Mouse (Mus musculus): ENCODE results near the gene Jarid2. TPM values are rescaled to one million over a fixed set of nuclear protein-coding genes. Genes with fewer than 3 reads are reported as not detected.
A peak's percentile ranks its signal among the peaks of the same experiment; 100 is the strongest.

Jarid2 gene
- polyA plus RNA-seq, 1 experiment from 2014 or later, result 12.0 TPM

DNA sequence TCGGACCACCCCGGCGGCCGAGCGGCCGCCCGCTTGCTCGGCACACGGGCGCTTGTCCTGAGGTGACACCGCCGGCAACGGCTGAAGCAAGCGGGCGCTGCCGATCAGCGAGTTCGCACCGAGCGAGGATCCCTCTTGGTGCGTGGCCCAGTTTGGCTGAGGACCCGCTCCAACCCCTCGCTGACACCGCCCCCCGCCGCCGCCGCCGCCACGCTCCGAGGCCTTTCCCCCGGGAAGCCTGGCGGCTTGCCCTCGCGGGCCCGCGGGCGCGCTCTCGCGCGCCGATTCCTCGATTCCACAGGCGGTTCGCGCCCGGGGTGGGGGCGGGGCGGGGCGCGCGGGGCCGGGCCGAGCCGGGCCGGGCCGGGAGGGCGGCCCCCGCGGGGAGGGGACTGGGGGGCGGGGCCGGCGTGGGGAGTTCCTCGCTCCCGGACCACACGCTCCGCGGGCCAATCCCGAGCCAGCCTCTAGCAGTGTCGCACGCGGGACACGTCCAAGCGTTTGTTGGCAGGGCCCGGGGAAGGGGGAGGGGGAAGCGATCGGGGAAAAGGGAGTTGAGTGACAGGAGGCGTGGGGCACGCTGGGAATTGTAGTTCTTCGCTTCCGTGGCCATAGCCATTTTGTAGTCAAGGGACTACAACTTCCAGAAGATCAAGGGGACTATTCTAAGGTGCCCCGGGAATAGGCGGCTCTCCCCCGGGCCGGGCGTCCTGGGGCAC is 1.0 kb downstream of the Jarid2 start:
- H3K27me3 ChIP-seq, result no peaks in the 10 kb centered on the region
- TF ChIP-seq CTCF (IDR thresholded peaks at IDR 0.05), result no peak
- ChIA-PET POLR2A (interaction anchor here (0.6 kb wide), 1 partner anchor 137 kb away, joined by 5 read pairs; no protein-coding TSS in a partner anchor), CTCF (no interaction called here)
- ATAC-seq, result peak; percentile 86
- DNase-seq (ENCODE audit: low read depth, low spot score), result peak; percentile 91
- in situ Hi-C loops (cut with MboI; ENCODE audit: low pct_unique_long_range_greater_than_20kb), result loop anchor here (5.0 to 10.0 kb wide), 3 partner anchors 244 to 883 kb away; no protein-coding TSS in a partner anchor

DNA sequence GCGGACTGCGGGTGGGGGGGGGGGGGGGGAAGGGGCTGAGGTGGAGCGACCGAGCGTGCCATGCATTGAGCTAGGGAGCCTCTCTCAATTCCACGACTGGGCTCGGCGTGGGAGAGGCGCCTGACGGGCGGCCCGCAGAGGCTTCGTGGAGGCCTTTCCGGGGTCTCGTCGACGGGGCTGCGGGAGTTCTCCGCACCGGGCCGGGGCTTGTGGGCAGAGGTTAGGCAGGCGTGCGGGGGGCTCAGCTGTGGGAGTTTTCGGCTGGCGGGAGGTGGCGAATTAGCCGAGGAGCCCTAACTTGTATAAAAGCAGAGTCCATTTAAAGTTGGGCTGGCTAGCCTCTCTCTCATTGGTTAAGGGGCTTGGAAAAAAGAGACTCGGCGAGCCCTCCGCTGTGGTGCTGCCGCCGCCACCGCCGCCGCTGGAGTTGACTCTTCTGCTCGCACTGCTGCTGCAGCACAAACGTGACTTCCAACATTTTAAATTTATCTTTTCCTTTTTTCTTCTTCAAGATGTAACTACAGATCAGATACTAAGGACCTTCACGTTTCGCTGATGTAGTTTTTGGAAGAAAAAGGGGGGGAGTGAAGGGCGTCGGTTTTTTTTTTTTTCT is 1.8 kb downstream of the Jarid2 start:
- ChIA-PET POLR2A (interaction anchor here (0.6 to 1.6 kb wide), 3 partner anchors 9 to 322 kb away, joined by 3 to 5 read pairs (median 5); no protein-coding TSS in a partner anchor), CTCF (no interaction called here)
- in situ Hi-C loops (cut with MboI; ENCODE audit: low pct_unique_long_range_greater_than_20kb), result loop anchor here (5.0 to 10.0 kb wide), 3 partner anchors 244 to 884 kb away; no protein-coding TSS in a partner anchor
- DNase-seq (ENCODE audit: low read depth, low spot score) (peak; percentile 73), ATAC-seq (peak; percentile 26)
- no peaks in the 10 kb centered on the region for H3K27me3 ChIP-seq
- no peak for TF ChIP-seq CTCF (IDR thresholded peaks at IDR 0.05)

DNA sequence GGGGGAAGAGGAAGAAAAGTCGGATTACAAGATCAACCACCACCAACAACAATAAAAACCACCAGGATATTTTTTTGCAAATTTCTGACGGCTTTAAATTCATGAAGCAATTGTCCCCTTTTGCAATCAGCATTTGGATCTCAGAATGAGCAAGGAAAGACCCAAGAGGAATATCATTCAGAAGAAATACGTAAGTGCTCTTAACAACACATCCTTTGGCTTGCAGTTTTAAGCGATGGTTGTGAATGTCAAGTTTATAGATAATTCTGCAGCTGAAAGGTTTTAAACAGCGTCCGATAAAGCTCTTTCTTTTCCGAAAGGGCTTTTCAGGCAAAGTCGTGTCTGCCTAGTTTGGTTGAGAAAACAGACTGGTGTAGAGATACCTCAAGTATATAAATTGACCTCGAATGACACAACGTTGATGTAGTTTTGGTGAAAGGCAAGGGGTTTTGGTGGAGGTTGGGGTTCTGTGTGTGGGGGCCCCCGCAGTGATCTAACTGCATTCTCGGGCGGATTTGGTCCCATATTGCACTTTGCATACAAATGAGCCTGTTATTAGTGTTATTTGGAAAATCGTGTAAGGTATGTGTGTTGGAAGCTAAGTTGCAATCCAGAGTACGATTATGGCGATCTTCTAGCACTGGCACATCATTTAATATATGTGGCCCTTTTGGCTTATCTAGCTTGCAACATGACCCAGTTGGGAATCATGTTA is 2.6 kb downstream of the Jarid2 start:
- no peak for TF ChIP-seq CTCF (IDR thresholded peaks at IDR 0.05)
- H3K27me3 ChIP-seq, result no peaks in the 10 kb centered on the region
- in situ Hi-C loops (cut with MboI; ENCODE audit: low pct_unique_long_range_greater_than_20kb), result loop anchor here (5.0 to 10.0 kb wide), 3 partner anchors 243 to 885 kb away; no protein-coding TSS in a partner anchor
- ChIA-PET POLR2A (interaction anchor here (0.6 to 1.6 kb wide), 3 partner anchors 10 to 323 kb away, joined by 3 to 5 read pairs (median 3); no protein-coding TSS in a partner anchor), CTCF (interaction anchor here (0.8 to 1.5 kb wide), 5 partner anchors 10 to 860 kb away, joined by 3 to 5 read pairs (median 3); no protein-coding TSS in a partner anchor)
- DNase-seq (ENCODE audit: low read depth, low spot score), result no peak
- ATAC-seq, result no peak

DNA sequence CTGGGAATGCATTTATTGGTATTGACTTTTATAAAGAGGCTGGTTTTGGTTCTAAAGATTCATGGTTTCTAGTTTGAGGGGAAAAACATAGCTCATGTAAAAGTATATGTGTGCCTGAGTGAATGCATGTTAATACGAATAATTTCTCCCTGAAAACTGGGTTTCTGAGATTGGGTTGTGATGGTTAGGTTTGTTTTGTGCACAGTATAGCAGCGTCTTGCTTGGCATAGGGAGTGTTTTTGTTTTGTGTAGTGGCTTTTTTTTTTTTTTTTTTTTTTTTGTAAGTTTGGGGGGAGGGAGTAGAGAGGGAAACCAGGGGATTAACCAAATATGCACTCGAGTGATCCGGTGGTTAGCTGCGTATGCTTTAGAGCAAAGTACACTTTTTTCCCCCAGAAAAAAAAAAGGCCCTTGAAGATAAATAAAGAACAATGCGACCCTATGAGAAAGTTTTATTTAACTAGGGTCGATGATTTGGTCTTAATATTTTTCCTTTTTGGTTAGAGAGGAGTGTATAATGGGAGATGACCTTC is 3.2 kb downstream of the Jarid2 start:
- no peak for TF ChIP-seq CTCF (IDR thresholded peaks at IDR 0.05)
- in situ Hi-C loops (cut with MboI; ENCODE audit: low pct_unique_long_range_greater_than_20kb), result loop anchor here (5.0 to 10.0 kb wide), 3 partner anchors 242 to 885 kb away; no protein-coding TSS in a partner anchor
- CTCF ChIA-PET, result interaction anchor here (0.8 to 1.5 kb wide), 7 partner anchors 10 to 861 kb away, joined by 3 to 5 read pairs (median 3); no protein-coding TSS in a partner anchor
- POLR2A ChIA-PET, result interaction anchor here (0.7 to 1.6 kb wide), 3 partner anchors 98 to 710 kb away, joined by 3 to 5 read pairs (median 3); no protein-coding TSS in a partner anchor
- ATAC-seq, result no peak
- no peaks in the 10 kb centered on the region for H3K27me3 ChIP-seq
- DNase-seq (ENCODE audit: low read depth, low spot score), result no peak

DNA sequence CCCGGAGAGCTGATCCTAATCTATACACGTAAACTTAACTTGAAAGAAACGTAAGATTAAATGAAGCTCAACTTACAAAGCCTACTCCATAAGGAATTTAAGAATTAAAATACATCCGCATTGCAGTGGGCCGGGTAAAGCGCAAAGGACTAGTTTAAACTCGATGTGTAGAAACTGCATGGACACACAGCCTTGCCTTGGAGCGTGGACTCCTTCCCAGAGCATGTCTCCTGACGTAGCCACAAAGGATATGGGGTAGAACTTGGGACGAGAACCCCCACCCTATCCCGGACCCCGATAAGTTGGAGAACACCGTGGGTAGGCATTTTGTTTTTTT is 3.7 kb downstream of the Jarid2 start:
- no peaks in the 10 kb centered on the region for H3K27me3 ChIP-seq
- no peak for TF ChIP-seq CTCF (IDR thresholded peaks at IDR 0.05)
- ATAC-seq (no peak), DNase-seq (ENCODE audit: low read depth, low spot score) (no peak)
- ChIA-PET POLR2A (interaction anchor here (0.7 kb wide), 1 partner anchor 711 kb away, joined by 3 read pairs; no protein-coding TSS in a partner anchor), CTCF (interaction anchor here (0.8 to 1.5 kb wide), 5 partner anchors 9 to 647 kb away, joined by 3 to 5 read pairs (median 3); no protein-coding TSS in a partner anchor)
- in situ Hi-C loops (cut with MboI; ENCODE audit: low pct_unique_long_range_greater_than_20kb), result loop anchor here (5.0 to 10.0 kb wide), 3 partner anchors 242 to 886 kb away; no protein-coding TSS in a partner anchor

DNA sequence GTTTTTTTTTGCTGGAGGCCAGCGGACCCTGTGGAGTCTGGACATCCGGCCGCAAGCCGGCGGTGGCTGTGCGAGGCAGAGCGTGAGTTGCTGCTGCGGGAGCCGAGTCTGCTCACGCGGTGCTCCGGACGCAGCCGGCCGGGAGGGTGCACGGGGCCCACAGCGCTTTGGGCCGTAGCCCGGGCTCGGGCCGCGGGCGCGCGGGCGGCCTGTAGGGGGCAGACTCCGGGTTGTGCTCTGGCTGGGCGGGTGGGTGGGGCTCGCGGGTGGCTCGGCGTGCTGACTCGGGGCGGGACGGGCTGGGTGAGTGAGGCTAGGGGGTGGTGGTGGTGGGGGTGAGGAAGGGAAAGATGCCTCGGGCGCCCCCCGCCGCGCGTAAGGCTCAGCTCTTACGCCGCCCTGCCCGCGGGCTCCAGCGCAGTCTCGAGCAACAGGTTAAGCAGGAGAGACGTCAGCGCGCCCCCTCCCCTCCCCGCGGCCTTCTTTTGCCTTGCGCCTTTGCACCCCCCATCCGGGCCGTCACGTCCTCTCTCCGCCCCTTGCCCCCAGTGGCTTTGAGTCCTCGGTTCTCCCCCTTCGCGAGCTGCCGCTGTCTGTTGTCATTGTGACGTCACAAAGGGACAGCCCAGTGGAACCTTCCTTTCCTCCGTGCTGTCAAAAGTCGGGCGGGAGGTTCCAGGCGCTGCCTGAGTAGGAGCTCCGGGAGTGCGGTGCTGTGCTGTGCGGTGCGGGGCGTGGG is 4.3 kb downstream of the Jarid2 start:
- TF ChIP-seq CTCF (IDR thresholded peaks at IDR 0.05), result no peak
- DNase-seq (ENCODE audit: low read depth, low spot score), result no peak
- CTCF ChIA-PET, result interaction anchor here (1.0 to 1.5 kb wide), 6 partner anchors 9 to 744 kb away, joined by 3 to 5 read pairs (median 4); no protein-coding TSS in a partner anchor

DNA sequence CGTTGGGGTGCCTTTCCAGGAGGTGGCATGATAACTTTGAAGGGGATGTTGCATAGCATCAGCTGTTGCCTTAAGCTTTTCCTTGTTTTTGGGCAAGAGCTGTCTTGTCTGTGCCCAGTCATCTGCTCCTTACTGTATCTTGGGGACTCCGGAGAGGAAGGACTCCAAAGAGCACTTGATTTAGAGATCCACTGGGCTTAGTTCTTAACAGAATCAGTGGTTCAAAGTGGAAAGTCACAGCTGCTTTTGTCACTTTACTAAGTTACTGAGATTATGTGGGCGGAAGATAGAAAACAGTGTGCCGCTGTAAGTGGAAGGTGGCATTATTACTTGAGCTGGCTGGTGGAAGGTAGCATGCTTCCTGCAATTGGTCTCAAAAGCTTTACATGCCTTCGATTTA is 5.2 kb downstream of the Jarid2 start:
- DNase-seq (ENCODE audit: low read depth, low spot score) (no peak), ATAC-seq (no peak)
- CTCF ChIA-PET, result interaction anchor here (0.9 to 1.5 kb wide), 5 partner anchors 10 to 743 kb away, joined by 3 to 5 read pairs (median 3); no protein-coding TSS in a partner anchor
- TF ChIP-seq CTCF (IDR thresholded peaks at IDR 0.05), result no peak
- POLR2A ChIA-PET, result interaction anchor here (0.6 to 1.0 kb wide), 2 partner anchors 39 to 870 kb away, joined by 3 read pairs; no protein-coding TSS in a partner anchor
- in situ Hi-C loops (cut with MboI; ENCODE audit: low pct_unique_long_range_greater_than_20kb), result loop anchor here (5.0 to 10.0 kb wide), 3 partner anchors 240 to 887 kb away; no protein-coding TSS in a partner anchor
- no peaks in the 10 kb centered on the region for H3K27me3 ChIP-seq

More for the DNA sequence above, 4.3 kb downstream of the Jarid2 start:
- in situ Hi-C loops (cut with MboI; ENCODE audit: low pct_unique_long_range_greater_than_20kb), result loop anchor here (5.0 to 10.0 kb wide), 3 partner anchors 241 to 886 kb away; no protein-coding TSS in a partner anchor
- ATAC-seq, result peak; percentile 51
- POLR2A ChIA-PET, result interaction anchor here (0.6 kb wide), 2 partner anchors 39 to 40 kb away, joined by 3 read pairs; no protein-coding TSS in a partner anchor
- no peaks in the 10 kb centered on the region for H3K27me3 ChIP-seq

DNA sequence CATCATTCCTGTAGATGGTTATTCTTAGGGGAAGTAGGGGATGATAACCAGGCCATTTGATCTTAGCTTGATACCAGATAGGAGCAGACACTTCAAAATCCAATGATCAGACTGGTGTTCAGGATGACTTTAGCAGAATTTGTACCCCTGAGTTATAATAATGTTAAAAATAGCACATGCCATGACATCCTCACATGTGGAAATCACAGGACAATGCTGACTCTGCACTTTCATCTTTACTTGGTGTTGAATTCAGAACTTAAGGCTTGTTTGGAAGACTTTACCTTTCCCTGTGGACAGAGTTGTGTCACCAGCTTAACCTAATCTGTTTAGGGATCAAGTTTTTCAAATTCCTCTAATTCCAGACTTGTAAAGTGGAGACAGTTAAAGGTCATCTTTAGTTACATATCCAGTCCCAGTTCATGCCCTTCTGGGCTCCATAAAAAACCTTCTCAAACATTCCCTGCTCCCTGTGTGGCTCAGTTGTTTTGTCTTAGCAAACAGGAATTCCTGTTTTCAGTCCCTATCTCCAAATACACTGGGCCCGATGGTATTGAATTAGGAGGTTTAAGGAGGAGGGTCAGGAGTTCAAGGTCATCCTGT is 5.9 kb downstream of the Jarid2 start:
- ChIA-PET CTCF (interaction anchor here (0.9 to 1.3 kb wide), 2 partner anchors 11 to 62 kb away, joined by 3 to 5 read pairs; no protein-coding TSS in a partner anchor), POLR2A (interaction anchor here (1.0 kb wide), 1 partner anchor 870 kb away, joined by 3 read pairs; no protein-coding TSS in a partner anchor)
- in situ Hi-C loops (cut with MboI; ENCODE audit: low pct_unique_long_range_greater_than_20kb), result loop anchor here (10.0 kb wide), 1 partner anchor 240 kb away; no protein-coding TSS in a partner anchor
- DNase-seq (ENCODE audit: low read depth, low spot score), result no peak
- TF ChIP-seq CTCF (IDR thresholded peaks at IDR 0.05), result no peak
- no peak for ATAC-seq
- no peaks in the 10 kb centered on the region for H3K27me3 ChIP-seq

Data from Patski (cell line).